Mouse (Mus musculus): ENCODE measurements around the gene 9830107B12Rik.

9830107B12Rik gene

DNA sequence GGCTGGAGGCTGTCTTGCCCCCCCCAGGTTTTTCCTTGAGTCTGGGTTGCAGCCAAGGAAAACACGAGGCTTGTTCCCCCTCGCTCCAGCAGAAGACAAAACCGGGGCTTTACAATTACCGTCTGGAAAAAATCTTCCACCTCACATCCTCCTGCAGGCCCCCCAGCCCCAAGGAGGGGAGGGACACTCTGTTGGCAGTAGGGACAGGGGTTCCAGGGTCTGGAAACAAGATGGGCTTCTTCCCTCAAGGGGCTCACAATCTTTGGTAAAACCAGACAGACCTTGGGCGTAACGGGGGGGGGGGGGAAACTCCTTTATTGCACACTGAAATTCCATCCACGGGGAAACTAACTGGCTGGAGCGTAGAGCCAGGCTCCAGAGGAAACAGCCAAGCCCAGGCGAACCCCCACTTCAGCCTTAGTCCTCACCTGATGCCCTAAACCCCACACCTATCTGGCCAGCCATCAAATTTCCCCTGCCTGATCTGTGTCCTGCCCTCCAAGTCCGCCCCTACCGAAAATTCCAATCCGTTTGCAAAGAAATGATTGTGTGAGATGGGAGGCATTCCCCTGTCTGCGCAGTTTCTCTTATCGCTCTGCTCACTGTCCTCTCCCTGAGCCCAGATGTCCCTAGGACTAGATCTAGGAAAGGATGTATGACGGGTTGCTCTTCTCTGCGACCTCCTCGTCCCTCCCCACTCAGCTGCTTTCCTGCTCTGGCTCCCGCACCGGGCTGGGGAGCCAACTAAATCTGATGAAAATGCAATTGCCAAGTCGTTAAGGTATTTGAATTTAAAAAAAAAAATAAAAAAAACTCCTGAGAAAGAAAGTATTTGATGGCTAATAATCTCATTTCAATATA is 51.0 kb downstream of the 9830107B12Rik start:
- no peak for DNase-seq

DNA sequence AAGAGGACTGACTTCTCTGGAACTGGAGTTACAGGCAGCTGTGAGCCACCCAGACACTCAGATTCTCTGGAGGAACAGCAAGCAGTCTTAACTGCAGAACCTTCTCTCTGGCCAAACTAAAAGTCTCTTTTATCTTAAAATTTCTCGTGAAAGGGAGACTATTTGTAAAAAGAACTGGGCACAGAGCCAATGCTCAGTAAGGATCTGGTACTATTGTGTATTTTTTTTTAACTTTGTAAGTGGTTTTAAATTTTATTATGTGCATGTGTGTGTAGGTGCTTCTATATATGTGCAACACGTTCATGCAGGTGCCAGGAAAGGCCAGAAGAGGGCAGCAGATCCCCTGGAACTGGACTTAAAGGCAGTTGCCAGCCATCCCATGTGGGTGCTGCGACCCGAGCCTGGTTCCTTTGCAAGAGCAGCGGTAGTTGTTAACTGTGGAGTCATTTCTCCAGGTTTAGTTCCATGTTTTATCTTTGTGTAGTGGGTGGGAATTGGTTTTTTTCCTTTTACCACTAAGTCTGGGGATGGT is 52.7 kb downstream of the 9830107B12Rik start:
- peak in 1 of 2 experiments; percentile 21 for DNase-seq

DNA sequence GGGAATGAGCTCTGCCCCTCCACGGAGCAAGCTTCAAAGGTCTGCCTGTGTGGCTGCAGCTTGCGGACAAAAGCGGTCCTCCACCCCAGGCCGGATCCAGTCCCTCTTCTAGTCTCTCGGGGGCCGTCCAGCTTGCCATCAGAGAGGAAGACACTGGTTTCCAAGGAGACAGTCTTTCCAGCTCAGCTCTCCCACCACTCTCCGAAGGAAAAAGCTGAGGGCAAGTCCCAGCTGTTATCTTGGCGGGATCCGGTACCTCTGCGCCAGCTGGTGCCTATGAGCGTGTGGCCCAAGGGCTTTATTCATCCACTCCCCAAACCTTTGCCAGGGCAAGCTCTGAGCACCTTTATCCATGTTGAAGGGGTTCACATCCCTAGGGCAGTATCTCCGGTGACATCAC is 55.8 kb downstream of the 9830107B12Rik start:
- no peak for DNase-seq

DNA sequence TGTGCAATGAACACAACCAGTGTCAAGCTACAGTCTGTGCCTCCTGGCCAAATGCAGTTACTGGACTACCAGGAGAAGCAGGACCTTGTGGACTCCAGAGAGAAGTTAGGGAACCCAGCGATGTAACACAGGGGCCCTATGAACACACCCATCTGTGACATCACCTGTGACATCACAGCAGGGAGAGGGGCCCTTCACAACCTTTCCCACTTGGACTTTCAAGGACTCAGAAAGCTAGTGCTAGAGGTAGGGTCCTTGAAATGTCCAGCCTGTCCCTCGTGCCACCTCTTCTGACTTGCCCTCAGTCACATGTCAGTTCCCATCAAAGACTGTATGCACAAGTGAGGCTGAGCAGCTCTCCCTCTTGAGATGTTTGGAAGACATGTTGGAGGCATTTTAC is 56.6 kb downstream of the 9830107B12Rik start:
- no peak for DNase-seq

DNA sequence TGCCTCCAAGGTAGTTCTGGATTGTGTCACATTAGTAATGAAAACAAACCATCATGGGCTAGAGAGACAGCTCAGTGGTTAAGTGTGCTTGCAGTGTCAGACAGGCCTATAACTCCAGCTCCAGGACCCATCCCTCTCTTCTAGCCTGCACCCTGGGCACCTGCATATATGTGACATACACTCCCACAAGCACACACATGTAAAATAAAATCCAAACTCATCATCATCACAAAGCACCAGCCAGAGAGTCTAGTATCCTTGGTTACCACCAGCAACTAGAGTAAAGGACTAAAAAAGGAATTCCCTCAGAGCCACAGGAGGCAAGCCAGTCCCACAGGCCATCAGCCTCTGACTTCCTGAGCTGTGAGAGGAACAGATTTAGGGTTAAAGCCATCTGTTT is 57.0 kb downstream of the 9830107B12Rik start, which contains the start of gene 1700067P10Rik:
Gene 1700067P10Rik, plus strand, starts transcription at position 301 of the 400 bp plus-strand sequence.
- DNase-seq, result no peak

DNA sequence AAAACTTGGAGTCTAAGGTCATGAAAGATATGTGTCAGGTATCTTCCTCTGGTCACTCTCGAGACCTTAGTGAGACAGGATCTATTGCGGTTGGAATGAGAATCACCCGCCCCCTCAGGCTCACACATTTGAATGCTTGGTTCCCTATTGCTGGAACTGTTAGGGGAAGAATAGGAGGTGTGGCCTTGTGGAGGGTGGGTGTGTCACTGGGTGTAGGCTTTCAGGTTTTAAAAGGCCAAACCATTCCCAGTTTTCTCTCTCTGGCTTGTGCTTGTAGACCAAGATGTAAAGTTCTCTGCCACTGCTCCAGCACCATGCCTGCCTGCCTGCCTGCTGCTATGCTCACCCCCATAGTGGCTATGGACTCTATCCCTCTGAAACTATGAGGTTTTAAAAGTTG is 65.4 kb downstream of the 9830107B12Rik start:
- no peak for DNase-seq
